Mouse (Mus musculus) heart, adult 2 months (tissue): ENCODE measurements around the gene Aldh3b2.

Experiments used
- CTCF ChIP-seq: fragments of 200-600 bp; IDR thresholded peaks from 2 replicates; pipeline ENCODE4 v1.8.1; 2022; ENCODE audit warnings: antibody characterized with exemption, mild to moderate bottlenecking, moderate library complexity
- EP300 ChIP-seq: fragments of 200-500 bp; IDR thresholded peaks from 2 replicates; pipeline ENCODE4 v1.6.1; 2011; ENCODE audit warnings: low read depth, low read length, control low read depth; ENCODE audit not compliant: insufficient read depth
- POLR2A ChIP-seq: fragments of 200-500 bp; IDR thresholded peaks from 2 replicates; pipeline ENCODE4 v1.6.1; 2011; ENCODE audit warnings: mild to moderate bottlenecking, low read depth, low read length, control low read depth; ENCODE audit not compliant: insufficient read depth

- TF ChIP-seq CTCF (no peak), EP300 (no peak), POLR2A (no peak)
These were observed 11.5 kb downstream of the Aldh3b2 start for GRCm38 (mm10) chr19:3983527-3984200.
